Mouse (Mus musculus) urinary bladder, adult 2 months (tissue): ENCODE measurements around the gene Dgkq. TPM values are rescaled to one million over a fixed set of nuclear protein-coding genes. Genes with fewer than 3 reads are reported as not detected.

Experiments used
- DNase-seq: peaks from one replicate; pipeline ENCODE4 v3.0.0; 2022; ENCODE audit warnings: low spot score
- polyA plus RNA-seq: library from polyadenylated mRNA; depleted of rRNA; stranded (reverse); fragments of >200 nt; gene quantifications from 2 replicates; pipeline ENCODE4 v1.2.3, GENCODE M21; 2012

Gene Dgkq
- polyA plus RNA-seq, 1 experiment = 21.5 TPM

DNA sequence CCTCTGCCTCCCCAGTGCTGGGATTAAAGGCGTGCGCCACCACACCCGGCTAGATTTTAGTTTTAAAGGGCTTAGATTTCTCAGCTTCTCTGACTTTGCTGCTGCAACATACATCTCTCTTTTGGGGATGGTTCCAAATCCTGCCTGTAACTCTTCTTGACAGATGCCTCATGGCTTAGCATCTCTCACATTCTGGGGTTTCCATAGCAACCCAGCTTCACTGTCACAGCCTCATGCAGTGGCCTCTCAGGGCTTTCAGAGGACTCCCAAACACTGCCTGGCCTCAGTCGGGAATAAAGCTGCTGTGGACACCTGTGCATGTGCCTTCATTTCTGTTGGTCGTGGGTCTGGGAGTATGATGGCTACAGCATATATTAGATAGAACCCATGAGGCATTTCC lies 19.6 kb upstream of the Dgkq start:
- no peak for DNase-seq

DNA sequence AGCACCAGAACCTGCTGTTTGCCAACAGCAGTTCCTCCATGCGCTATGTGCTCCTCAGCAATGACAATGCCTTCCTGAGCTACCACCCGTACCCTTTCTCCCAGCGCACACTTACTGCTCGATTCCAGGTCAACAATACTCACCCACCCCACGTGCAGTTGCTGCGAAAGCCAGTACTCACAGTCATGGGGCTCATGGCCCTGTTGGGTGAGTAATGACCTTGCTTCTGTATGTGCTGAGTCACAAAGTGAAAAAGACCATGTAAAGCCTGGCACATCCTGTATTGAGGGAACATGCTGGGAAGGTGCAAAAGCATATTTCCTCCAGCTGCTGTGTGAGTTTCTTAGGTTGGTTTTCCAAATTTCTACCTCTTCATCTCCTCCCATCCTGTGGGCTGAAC lies 11.4 kb upstream of the Dgkq start:
- DNase-seq = no peak

DNA sequence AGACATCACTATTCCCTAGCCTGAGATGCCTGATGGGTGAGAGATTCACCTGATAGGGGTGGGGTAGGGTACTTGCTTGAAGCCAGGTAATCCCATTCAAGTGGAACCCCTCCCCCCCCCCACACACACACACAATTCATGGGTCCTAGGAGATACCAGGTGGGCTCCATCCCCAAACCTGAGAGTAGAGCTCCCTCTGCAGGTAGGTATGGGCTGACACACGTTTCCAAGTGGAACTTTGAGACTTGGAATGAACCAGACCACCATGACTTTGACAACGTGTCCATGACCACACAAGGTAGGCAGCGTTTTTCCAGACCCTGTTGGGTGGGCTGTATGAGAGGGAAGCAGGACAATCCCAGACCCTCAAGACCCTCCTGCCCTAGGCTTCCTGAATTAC lies 10.4 kb upstream of the Dgkq start:
- DNase-seq = no peak

DNA sequence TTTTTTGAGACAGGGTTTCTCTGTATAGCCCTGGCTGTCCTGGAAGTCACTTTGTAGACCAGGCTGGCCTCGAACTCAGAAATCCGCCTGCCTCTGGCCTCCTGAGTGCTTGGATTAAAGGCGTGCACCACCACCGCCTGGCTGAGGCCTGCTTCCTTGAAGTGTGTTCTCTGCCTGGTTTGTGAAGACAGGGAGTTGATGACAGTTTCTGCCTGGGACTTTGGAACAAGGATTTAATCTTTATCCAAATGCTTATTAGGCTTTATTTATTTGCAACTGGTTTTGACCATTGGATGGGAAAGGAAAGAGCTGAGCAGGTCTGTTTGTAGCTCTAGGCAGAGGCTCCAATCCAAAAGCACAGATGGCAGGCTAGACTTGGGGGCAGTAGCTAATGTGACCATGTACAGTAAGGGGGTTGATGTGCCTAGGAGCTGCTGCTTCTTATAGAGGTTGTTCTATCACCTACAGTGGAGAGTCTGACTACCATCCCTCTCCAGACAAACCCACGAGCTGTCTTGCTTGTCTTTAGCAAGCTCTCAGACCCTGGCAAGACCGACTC lies 8.9 kb upstream of the Dgkq start:
- DNase-seq = no peak

DNA sequence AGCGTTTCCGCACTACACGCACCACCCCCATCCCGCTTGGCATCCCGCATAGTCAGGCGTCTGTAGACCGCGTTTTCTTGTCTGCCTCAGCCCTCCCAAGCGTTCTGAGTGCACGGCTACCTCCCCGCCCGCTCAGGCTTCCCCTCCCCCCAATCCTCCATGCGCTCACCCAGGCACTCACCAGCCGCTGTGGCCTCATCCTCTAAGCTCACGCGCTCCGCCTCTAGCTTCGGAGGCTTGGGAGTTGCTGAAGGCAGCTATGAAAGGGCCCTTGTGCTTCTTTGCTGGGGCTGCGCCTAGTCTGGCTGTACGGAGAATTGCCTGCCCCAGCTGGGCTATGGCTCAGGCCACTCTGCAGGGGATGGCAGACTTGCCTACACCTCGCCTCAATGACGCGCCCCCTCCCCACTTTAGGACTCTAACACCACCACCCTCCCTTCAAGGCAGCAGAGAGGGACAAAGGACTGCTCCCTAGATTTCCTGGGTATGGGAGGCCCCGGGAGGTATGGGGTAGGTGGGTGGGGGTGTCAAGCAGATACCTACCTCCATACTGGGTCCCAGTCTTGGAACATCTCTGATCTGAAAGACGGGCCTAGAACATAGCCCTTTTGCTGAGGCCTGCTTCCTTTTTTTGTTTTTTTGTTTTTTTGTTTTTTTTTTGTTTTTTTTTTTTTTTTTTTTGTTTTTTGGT lies 8.3 kb upstream of the Dgkq start:
- no peak for DNase-seq

DNA sequence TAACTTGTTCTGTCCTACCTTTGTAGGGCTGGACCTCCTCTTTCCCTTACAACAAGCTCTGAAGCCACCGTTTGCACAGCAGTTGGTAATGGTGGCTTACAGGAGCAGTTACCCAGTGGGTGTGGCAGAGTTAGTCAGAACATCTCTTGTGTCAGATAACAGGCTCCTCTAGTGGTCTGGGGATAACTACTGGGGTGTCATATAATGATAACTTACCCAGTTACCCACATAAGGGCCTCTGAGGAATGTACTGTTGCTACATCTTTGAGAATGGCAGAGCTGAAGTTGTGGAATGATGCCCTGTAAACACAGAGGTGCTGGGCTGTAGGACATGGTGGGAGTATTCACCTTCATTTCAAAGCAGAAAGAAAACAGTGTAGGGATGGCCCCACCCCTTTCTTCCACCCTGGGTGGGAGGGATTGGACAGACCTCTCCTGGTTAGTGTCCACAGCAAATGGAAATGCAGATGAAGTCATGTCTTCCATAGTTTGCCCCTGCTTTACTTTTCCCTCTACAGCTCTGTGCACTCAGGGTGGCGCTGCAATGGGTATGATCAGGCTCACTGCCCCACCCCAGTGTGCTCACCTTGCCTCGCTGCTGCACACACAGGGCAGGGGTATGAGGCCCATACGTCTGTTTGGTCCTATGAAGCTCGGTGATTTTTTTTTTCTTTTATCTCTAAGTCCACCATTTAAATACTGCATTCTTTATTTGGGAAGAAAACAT lies 7.5 kb upstream of the Dgkq start:
- DNase-seq = no peak

DNA sequence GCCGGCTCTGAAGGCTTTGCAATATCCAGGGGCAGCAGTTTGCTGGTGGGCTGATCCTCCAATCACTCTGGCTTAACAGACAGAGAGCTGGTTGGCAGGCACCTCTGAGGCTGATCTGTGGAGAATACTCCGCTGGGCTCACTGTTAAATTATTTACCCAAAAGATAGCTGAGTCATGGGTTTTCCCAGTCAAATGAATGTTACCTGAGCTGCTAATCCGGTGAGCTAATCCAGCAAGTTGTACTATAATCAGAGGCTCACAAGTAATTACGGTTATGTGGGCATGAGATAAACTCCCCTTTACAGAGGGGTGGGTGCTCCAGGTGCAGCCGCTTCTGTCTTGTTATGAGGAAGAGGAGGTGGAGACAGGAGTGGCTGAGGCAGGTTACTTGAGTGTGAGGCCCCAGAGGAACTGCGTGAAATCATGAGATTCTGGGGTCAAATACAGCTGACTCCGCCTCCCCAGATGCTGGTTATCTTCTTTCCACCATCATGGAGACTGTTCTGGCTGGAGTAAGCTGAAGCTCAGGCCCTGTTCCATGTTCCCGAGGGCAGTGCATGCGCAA lies 5.9 kb upstream of the Dgkq start, which contains the start of gene Slc26a1:
TSS of gene Slc26a1 (minus strand) at position 319 of the 566 bp plus-strand sequence.
- no peak for DNase-seq

DNA sequence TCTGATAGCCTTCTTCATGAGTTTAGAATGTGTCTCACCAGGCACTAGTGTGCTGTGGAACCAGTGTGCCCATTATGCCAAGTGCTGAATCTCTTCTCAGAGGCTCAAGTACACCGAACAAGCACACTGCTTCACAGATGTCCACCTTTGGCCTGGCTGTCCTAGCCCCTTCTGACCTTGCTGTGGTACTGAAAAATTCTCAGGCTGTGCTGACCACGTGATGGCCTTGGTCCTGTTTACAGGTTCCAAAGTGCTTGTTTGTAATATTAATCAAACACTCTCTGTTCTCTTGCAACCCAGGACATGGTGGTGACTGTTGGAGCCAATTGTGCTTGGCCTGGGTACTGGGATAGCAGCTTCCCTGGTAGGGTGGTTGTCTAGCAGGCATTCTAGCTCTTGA lies 5.2 kb upstream of the Dgkq start:
- no peak for DNase-seq

DNA sequence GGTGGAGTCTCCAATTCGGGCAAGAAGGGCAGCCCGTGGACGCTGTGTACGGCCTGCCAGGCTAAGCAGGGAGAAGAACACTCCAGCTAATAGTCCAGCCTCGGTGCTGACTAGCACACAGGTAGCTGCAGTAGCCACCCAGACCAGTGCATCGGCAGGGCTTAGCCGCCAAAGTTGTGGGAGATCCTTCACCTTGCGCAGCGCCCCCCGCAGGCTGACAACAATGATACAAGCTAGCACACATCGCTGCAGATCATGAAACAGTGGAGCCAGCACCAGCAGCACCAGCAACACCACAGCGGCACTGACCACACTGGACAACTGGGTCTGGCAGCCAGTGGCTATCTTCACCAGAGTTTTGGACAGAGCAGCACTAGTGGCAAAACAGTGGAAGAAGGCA lies 2.3 kb upstream of the Dgkq start:
- no peak for DNase-seq

DNA sequence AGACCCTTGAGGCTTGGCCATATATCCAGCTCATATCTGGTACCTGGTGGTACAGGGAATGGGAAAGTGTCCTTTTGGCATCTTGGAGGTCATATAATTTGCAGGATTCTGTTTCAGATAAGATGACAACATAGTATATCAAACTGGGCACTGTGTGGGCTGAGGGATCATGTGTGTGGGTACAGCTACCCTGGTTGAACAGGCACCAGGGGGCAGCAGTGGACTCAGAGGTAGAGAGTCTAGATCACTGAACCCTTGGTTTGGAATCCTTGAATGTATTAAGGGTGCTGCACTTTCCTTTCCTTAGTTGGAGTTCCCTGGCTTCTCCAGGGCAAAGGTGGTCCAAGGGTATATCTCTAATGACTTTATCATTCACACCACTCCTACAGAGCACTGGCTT lies 1.3 kb upstream of the Dgkq start:
- no peak for DNase-seq

DNA sequence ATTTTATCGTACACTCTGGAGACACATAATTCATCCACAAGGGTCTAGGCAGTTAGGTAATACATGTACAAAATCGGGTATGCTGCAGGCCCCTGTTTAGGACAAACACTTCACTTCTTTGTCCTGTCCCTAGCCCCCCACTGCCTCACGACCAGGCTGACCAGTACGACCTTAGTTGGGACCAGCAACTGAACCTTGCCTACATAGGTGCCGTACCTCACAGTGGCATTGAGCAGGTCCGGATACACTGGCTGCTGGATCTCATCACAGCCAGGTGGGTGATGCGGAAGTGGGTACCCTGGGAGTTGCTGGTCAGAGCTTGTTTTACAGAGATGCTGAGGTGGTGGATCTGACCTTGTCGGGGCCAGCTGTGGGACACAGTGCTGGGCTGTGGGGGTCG lies 514 bp upstream of the Dgkq start:
- DNase-seq = no peak

DNA sequence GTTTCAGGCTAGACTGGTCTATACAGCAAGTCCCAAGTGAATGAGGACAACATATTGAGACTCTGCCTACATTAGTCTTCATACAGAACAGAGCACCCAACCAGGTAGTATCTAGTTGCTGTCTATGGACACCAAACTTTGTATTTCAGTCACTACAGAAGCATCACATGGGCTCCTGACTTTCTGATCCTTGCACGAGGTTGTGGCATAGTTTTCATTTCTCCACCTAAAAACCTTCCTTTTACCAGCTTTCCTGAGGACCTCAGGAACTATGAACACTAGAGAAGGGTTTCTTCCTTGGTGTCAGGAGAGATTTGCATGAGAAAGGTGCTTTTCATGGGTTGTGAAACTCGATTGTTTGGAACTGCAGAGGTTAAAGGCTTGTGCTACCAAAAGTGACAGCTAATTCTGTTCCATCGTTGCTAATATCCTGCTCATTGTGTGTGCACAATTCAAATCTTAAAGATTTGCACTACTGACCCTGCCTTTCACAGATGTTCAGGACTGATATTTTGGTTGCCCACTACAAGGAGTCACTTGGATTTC lies 1.0 kb downstream of the Dgkq start:
- DNase-seq = no peak

DNA sequence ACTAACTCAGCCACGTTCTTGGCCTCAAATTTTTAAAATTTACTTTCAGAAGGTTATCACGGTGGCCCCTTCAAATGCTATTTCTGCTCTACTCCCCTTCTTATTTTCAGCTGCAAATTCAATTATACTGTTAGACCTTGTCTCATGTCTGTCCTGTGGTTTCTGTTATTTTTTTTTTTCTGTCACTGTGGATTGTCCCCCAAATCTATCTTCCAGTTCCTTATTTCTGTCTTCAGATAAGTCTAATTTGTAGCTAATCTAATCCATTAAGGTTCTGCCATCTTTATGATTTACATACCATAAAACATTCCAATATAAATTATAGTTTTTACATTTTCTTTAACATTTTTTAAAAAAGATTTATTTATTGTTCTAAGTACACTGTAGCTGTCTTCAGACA lies 2.1 kb downstream of the Dgkq start:
- DNase-seq = no peak

DNA sequence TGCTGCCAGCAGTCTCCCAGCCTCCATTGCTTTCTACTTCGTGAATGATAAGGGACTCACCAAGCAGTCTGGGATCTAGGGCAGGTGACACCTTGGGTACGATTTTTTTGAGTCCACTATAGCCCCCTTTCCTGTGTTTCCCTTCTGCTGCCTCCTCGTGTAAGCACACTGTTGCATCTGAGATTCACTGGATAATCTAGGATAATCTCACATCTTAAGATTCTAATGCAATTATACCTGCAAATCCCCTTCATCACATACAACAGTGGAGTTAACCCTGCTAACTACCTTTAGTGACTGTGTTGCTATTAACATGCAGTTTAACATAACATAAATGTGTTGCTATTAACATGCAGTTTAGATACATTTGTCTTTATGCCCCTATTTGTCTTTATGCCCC lies 4.4 kb downstream of the Dgkq start:
- DNase-seq = no peak

DNA sequence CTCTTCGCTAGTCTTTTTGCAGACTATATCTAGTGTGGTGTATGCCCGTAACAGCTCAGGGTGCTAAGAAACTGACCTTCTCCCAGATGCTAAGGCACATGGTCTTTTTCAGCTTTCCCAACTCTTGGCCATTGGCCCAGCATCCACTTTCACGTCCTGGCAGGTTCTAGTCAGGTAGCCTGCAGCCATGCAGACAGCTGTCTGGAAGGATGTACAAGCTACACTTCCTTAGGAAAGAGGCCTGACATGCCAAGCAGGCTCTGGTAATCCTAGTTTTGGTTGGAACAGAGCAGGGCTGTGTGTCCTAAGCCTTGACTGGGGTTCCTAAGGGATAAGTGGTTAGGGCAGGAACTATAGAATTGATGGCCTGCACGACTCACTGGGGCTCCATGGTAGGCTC lies 6.7 kb downstream of the Dgkq start:
- DNase-seq = no peak

DNA sequence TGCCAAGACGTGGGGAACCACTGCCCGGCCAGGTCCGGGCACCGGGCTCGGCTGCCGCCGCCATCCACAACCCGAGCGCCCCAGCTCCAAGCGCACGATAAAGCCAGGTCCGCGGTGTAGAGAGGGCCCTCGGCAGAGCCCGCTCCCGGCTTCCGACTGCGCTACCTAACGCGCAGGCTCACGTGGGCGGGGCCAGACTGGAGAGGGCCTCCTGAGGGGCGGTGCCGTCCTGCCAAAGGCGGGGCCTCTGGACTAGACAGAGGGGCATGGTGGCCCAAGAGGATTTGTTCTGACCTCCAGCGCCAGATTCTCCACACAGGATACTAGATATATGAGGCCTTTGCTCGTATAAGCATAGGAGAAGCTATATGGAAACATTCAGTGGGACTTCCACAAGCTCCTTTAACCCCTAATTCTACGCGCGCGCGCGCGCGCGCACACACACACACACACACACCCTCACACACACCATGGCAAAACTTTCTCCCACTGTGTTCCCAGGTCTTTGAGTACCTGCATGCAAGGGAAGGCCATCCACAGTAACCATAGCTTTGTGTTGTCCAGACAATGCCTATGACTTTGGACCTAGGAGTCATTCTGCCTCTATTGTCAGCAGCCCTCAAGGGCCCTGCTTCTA lies 8.7 kb downstream of the Dgkq start:
- peak; percentile 78 for DNase-seq

DNA sequence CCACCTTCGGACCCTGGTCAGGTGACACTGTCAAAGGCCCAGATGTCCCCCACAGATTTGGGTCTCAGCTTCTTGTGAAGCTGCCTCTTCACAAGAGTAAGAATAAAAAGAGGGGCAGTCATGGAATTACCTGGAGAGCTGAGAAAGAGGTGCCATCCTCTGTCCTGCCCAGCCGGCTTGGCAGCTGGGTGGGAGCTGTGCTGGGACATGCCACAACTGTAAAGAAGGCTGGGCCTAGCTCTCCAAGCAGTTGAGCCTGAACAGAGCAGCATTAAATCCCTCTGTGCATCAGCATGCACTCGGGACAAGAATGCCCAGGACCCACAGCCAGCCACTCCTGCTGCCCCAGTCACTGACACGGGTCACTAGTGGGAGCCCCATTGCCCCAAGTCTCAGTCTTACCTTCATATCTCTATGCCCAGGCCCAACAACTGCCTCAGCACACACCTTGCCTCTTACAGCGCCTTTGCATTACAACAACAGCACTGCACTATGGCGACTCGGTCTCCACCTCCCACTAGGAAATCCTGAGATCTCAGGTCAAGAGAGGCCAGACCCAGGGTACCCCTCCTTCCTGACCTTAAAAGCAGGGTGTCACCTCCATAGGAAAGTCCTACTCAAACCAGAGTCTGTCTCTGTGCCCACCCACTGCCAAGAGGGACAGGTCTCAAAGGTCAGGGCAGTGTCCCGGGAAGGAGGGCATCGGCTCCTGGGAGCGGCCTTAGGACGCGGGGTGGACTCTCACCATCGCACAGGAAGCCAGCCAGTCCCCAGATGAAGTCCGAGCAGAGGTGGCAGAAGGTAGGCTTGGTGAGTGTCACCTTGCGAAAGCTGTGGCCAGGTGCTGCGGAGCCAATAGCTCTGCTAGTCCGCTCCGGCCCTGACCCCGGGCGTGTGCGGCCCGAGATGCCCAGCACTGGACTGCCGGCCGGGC lies 9.5 kb downstream of the Dgkq start, which contains the start of gene Idua:
TSS of gene Idua (plus strand) at position 634 of the 934 bp plus-strand sequence.
- no peak for DNase-seq

DNA sequence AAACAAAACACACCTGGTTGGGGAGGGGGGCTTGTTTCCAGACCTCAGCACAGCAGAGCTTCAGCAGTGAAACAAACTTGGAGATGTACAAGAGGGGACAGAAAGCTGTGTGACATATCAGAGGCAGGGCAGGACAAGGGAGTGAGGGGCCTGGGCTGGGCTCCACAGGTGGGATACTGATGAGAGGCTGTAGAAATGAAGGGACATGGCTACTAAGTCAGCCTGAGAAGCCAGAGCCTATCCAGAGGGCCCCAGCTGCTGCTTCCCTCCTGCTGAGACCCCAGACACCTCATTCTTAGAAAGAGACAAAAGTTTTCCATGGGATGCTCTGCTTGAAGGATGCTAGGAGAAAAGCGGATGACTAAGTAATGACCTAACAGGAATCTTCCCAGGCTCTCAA lies 10.9 kb downstream of the Dgkq start:
- no peak for DNase-seq

DNA sequence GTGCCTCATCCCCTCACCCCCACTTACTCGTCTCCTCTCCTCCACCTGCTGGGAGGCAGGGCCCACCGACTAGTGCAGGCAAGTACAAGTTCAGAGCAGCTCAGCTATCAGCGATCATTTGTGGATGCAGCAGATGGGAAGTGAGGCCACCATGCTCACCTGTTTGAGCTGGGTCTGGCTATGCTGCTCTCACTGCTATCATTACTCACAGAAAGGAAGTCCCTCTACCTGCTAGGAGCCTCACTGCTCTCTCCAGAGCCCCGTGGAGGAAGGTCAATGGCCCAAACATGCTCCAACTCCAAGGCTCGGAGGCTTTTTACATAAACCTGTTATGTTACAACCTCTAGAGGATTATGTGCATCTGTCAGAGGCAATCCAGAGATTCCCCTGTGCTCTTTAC lies 12.1 kb downstream of the Dgkq start:
- DNase-seq = no peak

DNA sequence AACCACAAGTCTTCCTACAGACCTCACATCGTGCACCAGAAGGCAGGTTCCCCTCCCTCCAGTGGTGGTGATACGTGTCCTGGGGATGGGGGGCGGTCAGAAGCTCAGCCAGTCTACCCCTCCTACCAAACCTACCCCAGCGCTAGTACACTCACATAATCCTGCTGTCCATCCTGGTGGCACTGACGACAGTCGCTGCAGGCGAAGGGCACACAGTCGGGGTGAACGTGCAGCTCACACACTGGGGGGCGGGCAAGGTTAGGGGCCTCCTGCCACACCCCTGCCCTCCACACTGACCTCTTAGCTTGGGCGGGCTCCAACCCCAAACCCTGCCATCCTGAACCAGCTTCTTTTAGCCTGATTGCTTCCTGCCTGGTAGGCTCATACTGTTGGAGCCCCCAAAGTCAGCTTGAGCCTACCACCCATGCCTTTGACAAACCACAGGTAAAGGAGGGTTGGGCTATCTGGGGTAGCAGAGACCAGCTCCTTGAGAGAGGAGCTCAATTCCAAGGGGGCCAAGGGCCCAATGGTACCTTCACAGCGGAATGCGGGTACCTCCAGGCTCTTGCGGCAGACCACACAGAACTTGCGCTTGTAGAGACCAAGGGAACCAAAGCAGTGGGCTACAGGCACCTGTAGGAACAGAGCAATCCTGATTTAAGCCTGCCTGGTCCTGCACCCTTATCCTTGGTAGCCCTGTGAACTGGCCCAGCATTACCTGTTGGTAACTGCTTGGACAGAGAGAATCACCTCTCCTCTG lies 13.4 kb downstream of the Dgkq start:
- no peak for DNase-seq
